Mouse (Mus musculus) lung, postnatal 36 days (tissue): ENCODE results near the gene Uhmk1.
"Not testable (repeated sequence)": the region's sequence is repeated elsewhere in the genome, so short reads cannot be mapped to it uniquely, and the experiment has no call there.

Experiments
- DNase-seq: peaks from one replicate; pipeline ENCODE4 v3.0.0; 2022; ENCODE audit warnings: mixed read lengths

The Uhmk1 gene

GRCm38 (mm10) chr1:170214757-170215522 is at the start of gene Uhmk1:
Gene Uhmk1 (minus strand): TSS chr1:170215397.
- peak; percentile 94 for DNase-seq

GRCm38 (mm10) chr1:170255560-170255910 is 40.3 kb upstream of the Uhmk1 start:
- DNase-seq = peak; percentile 89

GRCm38 (mm10) chr1:170254893-170255559 is 39.8 kb upstream of the Uhmk1 start:
- DNase-seq = no peak

DNA sequence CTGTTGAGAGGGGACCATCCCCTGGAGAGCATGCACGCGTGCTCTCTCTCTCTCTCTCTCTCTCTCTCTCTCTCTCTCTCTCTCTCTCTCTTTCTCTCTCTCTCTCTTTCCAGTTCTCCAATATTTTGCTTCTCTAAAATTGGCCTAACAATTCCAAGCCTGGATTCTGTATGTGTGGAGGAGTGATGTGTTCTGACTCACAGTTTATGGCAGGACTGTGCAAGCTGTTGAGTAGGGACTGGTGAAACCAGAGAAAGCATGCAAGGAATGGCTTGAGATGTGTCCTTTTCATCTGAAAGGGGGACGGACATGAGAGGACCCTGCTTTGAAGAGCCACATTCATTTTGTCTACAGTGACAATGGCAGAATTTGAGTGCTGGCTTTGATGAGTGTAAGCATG is 29.8 kb upstream of the Uhmk1 start:
- no peak for DNase-seq

DNA sequence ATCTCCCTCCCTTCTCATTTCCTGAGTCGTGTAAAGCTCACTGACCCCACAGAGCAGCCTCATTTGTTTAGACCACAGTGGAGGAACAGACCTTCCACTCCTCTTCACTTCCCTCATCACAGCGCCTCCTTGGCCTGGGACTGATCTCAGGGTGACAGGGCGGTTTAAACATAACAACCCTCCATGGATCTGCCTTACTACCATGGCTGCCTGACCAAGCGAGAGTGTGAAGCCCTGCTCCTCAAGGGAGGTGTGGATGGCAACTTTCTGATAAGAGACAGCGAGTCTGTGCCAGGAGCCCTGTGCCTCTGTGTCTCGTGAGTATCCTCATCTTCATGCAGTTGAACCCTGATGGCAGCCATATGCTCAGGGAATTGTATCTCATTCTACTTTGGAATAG is 17.5 kb upstream of the Uhmk1 start, which contains the start of gene Sh2d1b2:
TSS of gene Sh2d1b2 (plus strand) at position 62 of the 400 bp plus-strand sequence.
- DNase-seq = not testable (repeated sequence)

DNA sequence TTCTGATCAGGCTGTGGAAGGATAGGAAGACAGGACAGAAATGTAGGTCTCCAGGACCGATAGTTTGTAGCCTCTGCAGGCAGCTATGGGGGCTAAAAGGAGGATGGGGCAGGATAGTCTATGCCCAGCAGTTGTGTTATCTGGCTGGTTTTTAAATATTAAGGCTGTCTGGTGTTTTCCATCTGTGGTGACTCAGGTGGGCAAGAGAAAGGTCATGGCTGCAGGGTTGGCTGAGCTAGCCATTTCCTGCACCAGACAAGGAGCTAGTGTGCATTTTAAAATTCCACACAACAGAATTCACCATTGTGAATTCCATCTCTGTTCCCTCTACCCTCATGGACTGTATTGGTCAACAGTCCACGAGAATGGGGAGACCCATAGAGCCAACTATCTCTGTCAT is 8.1 kb upstream of the Uhmk1 start:
- DNase-seq = no peak

GRCm38 (mm10) chr1:170220351-170220750 is 5.2 kb upstream of the Uhmk1 start:
- DNase-seq = no peak

GRCm38 (mm10) chr1:170218091-170218884 is 3.1 kb upstream of the Uhmk1 start:
- DNase-seq = peak; percentile 30

- DNase-seq = no peak
These were observed 393 bp upstream of the Uhmk1 start for GRCm38 (mm10) chr1:170215590-170215989.

DNA sequence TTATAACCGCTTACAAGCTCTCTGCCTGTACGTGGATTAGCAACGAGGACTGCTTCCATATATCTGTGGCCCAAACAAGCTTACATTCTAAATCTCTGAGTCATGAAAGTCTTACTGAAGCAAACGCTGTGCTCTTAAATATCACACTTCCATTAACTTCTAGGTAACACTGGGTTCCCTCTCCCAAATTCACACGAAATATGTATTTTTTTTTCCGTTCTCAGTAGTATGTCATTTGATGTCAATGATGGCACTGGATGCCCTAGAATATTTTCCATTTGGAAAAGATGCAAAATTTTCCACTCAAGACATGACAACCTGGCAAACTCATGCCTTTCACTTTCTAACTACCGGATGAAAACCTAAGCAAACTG is 827 bp downstream of the Uhmk1 start:
- DNase-seq = no peak

DNA sequence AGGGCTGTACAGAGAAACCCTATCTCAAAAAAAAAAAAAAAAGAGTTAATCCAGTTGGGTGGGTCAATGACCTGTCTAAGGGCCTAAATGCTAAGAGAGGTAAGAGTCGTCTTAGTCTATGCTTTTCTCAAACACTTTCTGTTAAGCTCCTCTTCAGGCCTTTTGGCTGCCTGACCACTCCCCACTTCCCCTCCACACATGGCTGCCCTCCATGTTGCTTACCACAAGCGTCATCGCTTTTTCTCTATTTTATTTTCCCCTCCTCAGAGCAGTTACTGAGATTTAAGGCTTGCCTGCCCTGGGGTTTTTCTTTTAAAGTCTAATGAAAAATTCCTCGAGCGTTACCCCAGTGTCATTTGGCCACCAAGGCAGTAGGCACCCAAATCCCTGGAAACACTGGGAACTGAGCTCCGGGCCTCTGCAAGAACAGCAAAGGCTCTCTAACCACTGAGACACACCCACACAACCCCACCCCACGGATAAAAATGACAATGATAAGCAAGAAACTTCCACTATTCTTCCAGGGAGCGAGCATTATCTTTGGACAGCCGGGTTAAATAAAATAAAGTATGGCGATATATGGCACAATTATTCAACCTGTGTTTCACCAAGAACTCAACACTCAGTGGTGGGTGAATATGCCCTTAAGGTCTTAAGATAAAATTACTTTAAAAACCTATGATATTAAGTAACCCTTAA is 1.9 kb downstream of the Uhmk1 start:
- DNase-seq = no peak

- no peak for DNase-seq
These were observed 8.8 kb downstream of the Uhmk1 start for GRCm38 (mm10) chr1:170206395-170206794.

DNA sequence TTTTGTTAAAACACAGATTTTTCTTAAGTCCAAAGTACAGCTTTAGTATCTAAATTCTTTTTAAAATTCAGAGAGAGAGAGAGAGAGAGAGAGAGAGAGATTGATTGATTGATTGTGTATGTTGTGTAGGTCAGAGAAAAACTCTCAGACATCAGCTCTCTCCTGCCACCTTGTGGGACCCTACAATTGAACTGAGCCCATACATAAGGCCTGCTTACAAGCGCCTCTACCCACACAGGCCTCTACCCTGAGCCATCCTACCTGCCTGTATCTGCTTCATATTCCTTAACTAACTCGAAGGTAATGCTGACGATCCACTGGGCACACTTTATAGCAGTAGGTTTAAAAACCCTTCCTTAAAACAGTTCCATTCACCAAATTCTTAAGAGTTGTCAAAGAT is 14.8 kb downstream of the Uhmk1 start:
- peak; percentile 60 for DNase-seq

- DNase-seq = no peak
These were observed 19.0 kb downstream of the Uhmk1 start for GRCm38 (mm10) chr1:170196211-170196610.

- DNase-seq = no peak
These were observed 23.3 kb downstream of the Uhmk1 start for GRCm38 (mm10) chr1:170191925-170192324.

DNA sequence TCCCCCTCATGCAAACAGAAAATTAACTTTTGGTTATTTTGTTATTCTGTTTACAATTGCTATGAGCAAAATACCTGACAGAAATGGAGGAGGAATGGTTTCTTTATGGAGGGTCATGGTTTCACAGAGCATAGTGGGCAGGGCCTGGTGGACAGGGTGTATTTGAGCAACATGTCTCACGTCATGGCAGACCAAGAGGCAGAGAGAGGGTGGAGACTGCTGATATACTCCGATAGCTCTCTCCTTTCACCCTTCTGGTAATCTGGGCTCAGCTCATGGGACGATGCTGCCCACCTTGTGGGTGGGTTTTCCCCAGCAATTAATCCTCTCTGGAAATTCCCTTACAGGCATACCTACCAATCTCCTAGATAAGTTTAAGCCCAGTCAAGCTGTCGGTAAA is 25.0 kb downstream of the Uhmk1 start:
- DNase-seq = no peak

- peak; percentile 65 for DNase-seq
These were observed 26.6 kb downstream of the Uhmk1 start for GRCm38 (mm10) chr1:170188601-170189000.

DNA sequence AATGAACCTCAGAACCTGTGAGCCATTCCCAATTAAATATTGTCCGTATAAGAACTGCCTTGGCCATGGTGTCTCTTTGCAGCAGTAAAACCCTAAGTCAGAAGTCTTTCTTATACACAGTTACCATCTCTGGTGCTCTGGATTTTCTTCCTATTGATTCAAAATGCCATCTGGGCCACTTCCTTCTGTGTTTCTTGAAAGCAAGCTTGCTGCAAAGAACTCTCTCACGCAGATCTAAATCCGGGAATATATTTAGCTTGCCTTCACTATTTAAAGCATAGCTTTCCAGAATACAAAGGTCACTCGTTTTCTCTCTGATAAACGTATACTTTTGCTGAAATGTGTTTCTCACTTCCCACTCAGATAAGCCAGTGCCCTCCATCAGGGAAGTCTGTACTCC is 28.7 kb downstream of the Uhmk1 start:
- DNase-seq = no peak

DNA sequence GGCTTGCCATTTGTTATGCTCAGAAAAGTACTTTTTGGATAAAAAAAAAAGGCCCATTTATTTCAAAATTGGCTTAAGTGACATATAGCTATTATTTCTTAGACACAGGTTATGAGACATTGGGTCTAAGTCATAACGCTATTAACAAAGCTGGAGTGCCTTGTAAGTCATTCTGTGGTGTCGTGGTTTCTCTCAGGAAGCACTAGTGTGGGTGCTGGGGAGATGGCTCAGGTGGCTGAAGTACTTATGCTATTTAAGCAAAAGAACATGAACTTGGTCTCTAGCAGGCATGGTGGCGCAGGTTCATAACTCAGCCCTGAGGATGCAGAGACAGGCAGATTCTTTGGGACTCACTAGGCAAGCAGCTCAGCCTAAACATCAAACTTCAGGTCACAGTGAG is 30.1 kb downstream of the Uhmk1 start:
- no peak for DNase-seq

- DNase-seq = peak; percentile 44
These were observed 32.5 kb downstream of the Uhmk1 start for GRCm38 (mm10) chr1:170182706-170183105.

DNA sequence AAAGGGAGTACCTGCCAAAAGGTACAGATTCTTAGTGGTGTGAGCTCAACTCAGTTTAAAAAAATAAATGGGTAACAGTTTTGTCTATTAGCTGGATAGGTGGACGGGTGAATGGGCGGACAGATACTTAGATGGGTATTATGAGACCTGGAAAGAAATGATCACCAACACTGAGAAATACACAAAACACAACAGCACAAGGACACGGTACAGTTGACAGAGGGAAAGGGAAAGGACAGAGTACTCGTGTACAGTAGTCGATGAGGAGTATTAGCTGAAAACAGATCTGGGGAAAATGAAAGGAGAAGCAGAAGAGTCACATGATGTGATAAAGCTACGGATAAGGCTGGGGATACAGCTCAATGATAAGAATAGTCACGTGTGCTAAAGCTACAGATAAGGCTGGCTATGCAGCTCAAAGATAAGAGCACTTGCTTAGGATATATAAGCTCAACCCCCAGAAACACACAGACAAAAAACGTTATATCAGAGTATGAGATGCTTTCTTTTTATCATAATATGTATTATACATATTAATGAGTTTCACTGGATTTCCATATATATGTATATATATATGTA is 38.4 kb downstream of the Uhmk1 start:
- DNase-seq = no peak

GRCm38 (mm10) chr1:170175848-170176247 is 39.3 kb downstream of the Uhmk1 start:
- DNase-seq = no peak
